Mouse (Mus musculus): ENCODE results near the gene Olfr924. TPM values are rescaled to one million over a fixed set of nuclear protein-coding genes. Genes with fewer than 3 reads are reported as not detected.

The Olfr924 gene
- polyA plus RNA-seq, 1 experiment from 2014 or later = not detected

Other genes with a start within 250 kb of the Olfr924 start
- gene Olfr914, start 239.3 kb upstream of the Olfr924 start, polyA plus RNA-seq (2014; fragmentation: Nextera tagmentation; extraction: Ambion mirVana) = not detected in 2 replicates
- not detected in 2 replicates for gene Olfr916, start 184.6 kb upstream of the Olfr924 start, polyA plus RNA-seq (2014; fragmentation: Nextera tagmentation; extraction: Ambion mirVana)
- not detected in 2 replicates for gene Olfr917, start 178.6 kb upstream of the Olfr924 start, polyA plus RNA-seq (2014; fragmentation: Nextera tagmentation; extraction: Ambion mirVana)
- not detected in 2 replicates for gene Olfr918, start 169.8 kb upstream of the Olfr924 start, polyA plus RNA-seq (2014; fragmentation: Nextera tagmentation; extraction: Ambion mirVana)
- gene Olfr919, start 140.8 kb upstream of the Olfr924 start, polyA plus RNA-seq (2014; fragmentation: Nextera tagmentation; extraction: Ambion mirVana) = not detected in 2 replicates
- gene Vwa5a, start 126.2 kb upstream of the Olfr924 start, polyA plus RNA-seq (2014; fragmentation: Nextera tagmentation; extraction: Ambion mirVana) = 9.6 and 10.4 TPM in 2 replicates
- not detected in 2 replicates for gene Olfr920, start 92.2 kb upstream of the Olfr924 start, polyA plus RNA-seq (2014; fragmentation: Nextera tagmentation; extraction: Ambion mirVana)
- not detected in 2 replicates for gene Olfr921, start 71.4 kb upstream of the Olfr924 start, polyA plus RNA-seq (2014; fragmentation: Nextera tagmentation; extraction: Ambion mirVana)
- gene Olfr922, start 29.8 kb upstream of the Olfr924 start, polyA plus RNA-seq (2014; fragmentation: Nextera tagmentation; extraction: Ambion mirVana) = not detected in 2 replicates
- not detected in 2 replicates for gene Olfr923, start 17.9 kb upstream of the Olfr924 start, polyA plus RNA-seq (2014; fragmentation: Nextera tagmentation; extraction: Ambion mirVana)
- gene Olfr26, start 10.6 kb downstream of the Olfr924 start, polyA plus RNA-seq (2014; fragmentation: Nextera tagmentation; extraction: Ambion mirVana) = not detected in 2 replicates
- gene Olfr926, start 32.7 kb downstream of the Olfr924 start, polyA plus RNA-seq (2014; fragmentation: Nextera tagmentation; extraction: Ambion mirVana) = not detected in 2 replicates
- not detected in 2 replicates for gene Olfr930, start 85.4 kb downstream of the Olfr924 start, polyA plus RNA-seq (2014; fragmentation: Nextera tagmentation; extraction: Ambion mirVana)
- gene Olfr933, start 127.9 kb downstream of the Olfr924 start, polyA plus RNA-seq (2014; fragmentation: Nextera tagmentation; extraction: Ambion mirVana) = not detected in 2 replicates
- gene Olfr934, start 143.9 kb downstream of the Olfr924 start, polyA plus RNA-seq (2014; fragmentation: Nextera tagmentation; extraction: Ambion mirVana) = not detected in 2 replicates
- not detected in 2 replicates for gene Olfr935, start 155.2 kb downstream of the Olfr924 start, polyA plus RNA-seq (2014; fragmentation: Nextera tagmentation; extraction: Ambion mirVana)
- not detected in 2 replicates for gene Olfr146, start 178.9 kb downstream of the Olfr924 start, polyA plus RNA-seq (2014; fragmentation: Nextera tagmentation; extraction: Ambion mirVana)
- not detected in 2 replicates for gene Olfr937, start 220.5 kb downstream of the Olfr924 start, polyA plus RNA-seq (2014; fragmentation: Nextera tagmentation; extraction: Ambion mirVana)
- gene Olfr938, start 234.4 kb downstream of the Olfr924 start, polyA plus RNA-seq (2014; fragmentation: Nextera tagmentation; extraction: Ambion mirVana) = not detected in 2 replicates